Comparison of ENCODE assay signal across 13 mouse cellular contexts in the genomic region with DNA sequence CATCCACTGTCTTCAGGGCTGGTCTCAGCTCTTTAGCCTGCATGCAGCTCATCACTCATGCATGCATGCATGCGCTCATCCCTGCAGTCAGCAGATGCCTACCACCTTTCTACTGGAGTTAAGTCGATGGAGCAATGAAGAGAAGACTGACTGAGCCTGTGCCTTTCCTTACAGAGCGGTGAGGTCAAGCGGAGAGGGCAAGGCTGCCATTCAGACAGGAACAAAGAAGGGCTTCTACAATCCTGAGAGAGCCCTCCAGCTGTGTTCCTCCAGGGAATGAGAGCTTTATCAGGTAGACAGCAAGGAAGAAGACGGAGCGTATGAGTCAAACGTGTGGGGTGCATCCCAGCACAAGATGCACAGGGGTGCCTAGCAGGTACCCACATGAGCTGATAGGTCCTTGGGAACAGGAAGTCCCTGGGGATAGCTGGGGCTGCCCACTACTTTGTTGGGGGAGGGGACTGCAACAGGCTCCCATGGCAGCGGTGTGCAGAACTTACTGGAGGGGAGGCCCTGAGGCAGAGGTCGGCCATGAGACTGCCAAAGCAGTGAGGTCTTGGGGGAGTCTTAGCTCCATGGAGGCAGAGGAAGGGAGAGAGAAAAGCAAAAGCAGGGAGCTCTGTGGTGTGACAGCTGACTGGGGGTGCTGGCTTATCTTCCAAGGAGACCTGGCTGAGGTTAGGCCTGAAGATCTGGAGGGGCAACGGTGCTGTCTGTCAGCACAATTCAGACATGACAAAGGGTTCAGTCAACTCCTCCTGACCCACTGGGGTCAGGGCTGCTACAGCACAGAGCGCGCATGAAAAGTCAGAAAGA. TPM values are rescaled to one million over a fixed set of nuclear protein-coding genes. Genes with fewer than 3 reads are reported as not detected.
A peak's percentile ranks its signal among the peaks of the same experiment; 100 is the strongest.
DNase-seq lines count a peak whose midpoint lies in the region; ATAC-seq and TF ChIP-seq lines count a peak whose summit lies in the region.
"Had no signal": no experiment of that assay in that cellular context is flagged by ENCODE, and none has a peak within 500 bp of the region (broad histone marks: within the 10 kb centered on the region; RNA-seq: fewer than 3 reads in every experiment).

No protein-coding gene starts in this region.

- ATAC-seq in heart, embryonic 12.5 days (ENCODE audit: insufficient number of reproducible peaks, low FRiP score): no peak
- peak; percentile 24; the same call in 1 of the 2 replicates for ATAC-seq in hindbrain, embryonic 15.5 days (ENCODE audit: low FRiP score, low read depth)
- peak; percentile 40 for ATAC-seq in neural tube, embryonic 11.5 days (ENCODE audit: insufficient read depth, low FRiP score, low TSS enrichment)
- no peak for ATAC-seq in megakaryocyte, adult 5-6 weeks (ENCODE audit: poor library complexity, severe bottlenecking)
- no peak for ATAC-seq in intestine, postnatal 0 days

- no peak for DNase-seq in heart, embryonic 10.5 days (ENCODE audit: low spot score)
- DNase-seq in embryo, embryonic 9.5 days (ENCODE audit: extremely low spot score): peak; percentile 81
- DNase-seq in neural tube, embryonic 11.5 days (ENCODE audit: low spot score): peak; percentile 67
- no peak for DNase-seq in right cerebral cortex, postnatal 10 days (ENCODE audit: low spot score in 2 of 2)
- DNase-seq: B cell, adult 2 months; heart, adult 18-20 months; heart, postnatal 4 days; lung, embryonic 14.5 days; thymus, postnatal 25 days had no signal

- H3K9me3 ChIP-seq in heart, embryonic 10.5 days: no peaks in the 10 kb centered on the region
- no peaks in the 10 kb centered on the region for H3K9me3 ChIP-seq in heart, embryonic 12.5 days (replicated peaks)
- H3K9me3 ChIP-seq in hindbrain, embryonic 15.5 days: no peaks in the 10 kb centered on the region
- H3K9me3 ChIP-seq in neural tube, embryonic 11.5 days (ENCODE audit: control insufficient read depth, low read length): no peaks in the 10 kb centered on the region
- no peaks in the 10 kb centered on the region for H3K9me3 ChIP-seq in intestine, postnatal 0 days (ENCODE audit: control insufficient read depth)

- H3K36me3 ChIP-seq in heart, embryonic 10.5 days: no peaks in the 10 kb centered on the region
- no peaks in the 10 kb centered on the region for H3K36me3 ChIP-seq in heart, embryonic 12.5 days
- H3K36me3 ChIP-seq in hindbrain, embryonic 15.5 days: 0 out of 2 replicates have a peak, but pooled peaks cover 4% of the 10 kb centered on the region
- no peaks in the 10 kb centered on the region for H3K36me3 ChIP-seq in neural tube, embryonic 11.5 days (ENCODE audit: control insufficient read depth, insufficient read depth, low read length)
- no peaks in the 10 kb centered on the region for H3K36me3 ChIP-seq in intestine, postnatal 0 days (ENCODE audit: control insufficient read depth, insufficient read depth)

- WGBS in heart, embryonic 10.5 days: 48% methylated on average over 12 of the region's 12 CpGs
- WGBS in heart, embryonic 12.5 days: 46% methylated on average over 12 of the region's 12 CpGs
- WGBS in hindbrain, embryonic 15.5 days: 22% methylated on average over 12 of the region's 12 CpGs
- 20% methylated on average over 12 of the region's 12 CpGs for WGBS in neural tube, embryonic 11.5 days
- WGBS in intestine, postnatal 0 days: 80% methylated on average over 12 of the region's 12 CpGs

- peak overlapping the region; percentile 62 for H3K27ac ChIP-seq in heart, embryonic 10.5 days
- H3K27ac ChIP-seq in heart, embryonic 12.5 days (ENCODE audit: poor library complexity, severe bottlenecking): no peak overlapping the region
- H3K27ac ChIP-seq in hindbrain, embryonic 15.5 days (replicated peaks): no peak overlapping the region
- H3K27ac ChIP-seq in neural tube, embryonic 11.5 days (ENCODE audit: low read depth, low read length): peak overlapping the region; percentile 63
- H3K27ac ChIP-seq in intestine, postnatal 0 days (ENCODE audit: low read depth, low read length): no peak overlapping the region

- no peaks in the 10 kb centered on the region for H3K27me3 ChIP-seq in heart, embryonic 10.5 days (ENCODE audit: insufficient read depth, poor library complexity, severe bottlenecking)
- 0 out of 2 replicates have a peak, but pooled peaks cover 5% of the 10 kb centered on the region for H3K27me3 ChIP-seq in heart, embryonic 12.5 days (replicated peaks)
- H3K27me3 ChIP-seq in hindbrain, embryonic 15.5 days: no peaks in the 10 kb centered on the region
- H3K27me3 ChIP-seq in neural tube, embryonic 11.5 days (ENCODE audit: control insufficient read depth, insufficient read depth, low read length): no peaks in the 10 kb centered on the region
- no peaks in the 10 kb centered on the region for H3K27me3 ChIP-seq in intestine, postnatal 0 days (replicated peaks; ENCODE audit: control insufficient read depth, insufficient read depth, low read length)

- TF ChIP-seq CTCF in intestine, postnatal 0 days (IDR thresholded peaks at IDR 0.05; ENCODE audit: low read depth): no peak

- H3K4me2 ChIP-seq in heart, embryonic 12.5 days: no peak overlapping the region
- no peak overlapping the region for H3K4me2 ChIP-seq in hindbrain, embryonic 15.5 days
- no peak overlapping the region for H3K4me2 ChIP-seq in neural tube, embryonic 11.5 days (ENCODE audit: low read depth)
- H3K4me2 ChIP-seq in intestine, postnatal 0 days (replicated peaks; ENCODE audit: low read depth): no peak overlapping the region
- H3K4me2 ChIP-seq: lung, embryonic 14.5 days had no signal

- H3K4me1 ChIP-seq in heart, embryonic 10.5 days: peaks cover 40% of the 10 kb centered on the region
- H3K4me1 ChIP-seq in heart, embryonic 12.5 days (replicated peaks): peaks cover 12% of the 10 kb centered on the region
- peaks cover 43% of the 10 kb centered on the region for H3K4me1 ChIP-seq in hindbrain, embryonic 15.5 days (replicated peaks)
- peaks cover 25% of the 10 kb centered on the region for H3K4me1 ChIP-seq in neural tube, embryonic 11.5 days (ENCODE audit: control insufficient read depth, insufficient read depth, low read length)
- no peaks in the 10 kb centered on the region for H3K4me1 ChIP-seq in intestine, postnatal 0 days (replicated peaks; ENCODE audit: control insufficient read depth, insufficient read depth, low read length)

- H3K4me3 ChIP-seq in heart, embryonic 10.5 days: no peak overlapping the region
- H3K4me3 ChIP-seq in heart, embryonic 12.5 days: no peak overlapping the region
- no peak overlapping the region for H3K4me3 ChIP-seq in hindbrain, embryonic 15.5 days
- no peak overlapping the region for H3K4me3 ChIP-seq in neural tube, embryonic 11.5 days (ENCODE audit: low read depth, low read length)
- no peak overlapping the region for H3K4me3 ChIP-seq in intestine, postnatal 0 days (ENCODE audit: low read depth, low read length)

- H3K9ac ChIP-seq in heart, embryonic 12.5 days: no peak overlapping the region
- H3K9ac ChIP-seq in hindbrain, embryonic 15.5 days: 0 out of 2 replicates have a peak overlapping the region, but pooled peaks have one; percentile 4
- 0 out of 2 replicates have a peak overlapping the region, but pooled peaks have one; percentile 8 for H3K9ac ChIP-seq in neural tube, embryonic 11.5 days (ENCODE audit: low read length)
- H3K9ac ChIP-seq in intestine, postnatal 0 days (ENCODE audit: low read depth, low read length): no peak overlapping the region
- H3K9ac ChIP-seq: lung, embryonic 14.5 days had no signal

RNA-seq across cellular contexts. Expression of a gene that starts 37.2 kb away (rescaled TPM):
- 2.4 and 3.7 TPM in 2 replicates for polyA plus RNA-seq in heart, embryonic 10.5 days (2016; fragmentation: Nextera tagmentation; extraction: Ambion mirVana)
- 1.4 and 1.7 TPM in 2 replicates for polyA plus RNA-seq in heart, embryonic 12.5 days (2016; fragmentation: Nextera tagmentation; extraction: Ambion mirVana)
- polyA plus RNA-seq in hindbrain, embryonic 15.5 days (2015; fragmentation: Nextera tagmentation; extraction: Ambion mirVana): 38.8 and 40.0 TPM in 2 replicates
- polyA plus RNA-seq in neural tube, embryonic 11.5 days (2014; fragmentation: Nextera tagmentation; extraction: Ambion mirVana): 26.8 and 29.6 TPM in 2 replicates
- total RNA-seq in megakaryocyte, adult 5-6 weeks (2015): not detected in 2 replicates
- 0.73 TPM in 1 of 2 replicates, not detected in the other for total RNA-seq in megakaryocyte, adult 5-6 weeks (2017)
- polyA plus RNA-seq in intestine, postnatal 0 days (2015; fragmentation: Nextera tagmentation; extraction: Ambion mirVana): 1.5 and 1.9 TPM in 2 replicates

Comparison
In these comparisons a context has a peak if more than half of its experiments do, and no peak if none do; other contexts are left out.
1. H3K27ac ChIP-seq: peak in heart, embryonic 10.5 days (single experiment) and neural tube, embryonic 11.5 days (single experiment); none in heart, embryonic 12.5 days (single experiment), hindbrain, embryonic 15.5 days (single experiment) and intestine, postnatal 0 days (single experiment).
2. DNase-seq: peak in embryo, embryonic 9.5 days (single experiment) and neural tube, embryonic 11.5 days (single experiment); none in heart, embryonic 10.5 days (single experiment) and right cerebral cortex, postnatal 10 days (0 of 2).
3. ATAC-seq: peak in hindbrain, embryonic 15.5 days (single experiment) and neural tube, embryonic 11.5 days (single experiment); none in heart, embryonic 12.5 days (single experiment), megakaryocyte, adult 5-6 weeks (single experiment) and intestine, postnatal 0 days (single experiment).
4. H3K9ac ChIP-seq: peak in hindbrain, embryonic 15.5 days (single experiment) and neural tube, embryonic 11.5 days (single experiment); none in heart, embryonic 12.5 days (single experiment) and intestine, postnatal 0 days (single experiment).